Mouse (Mus musculus) neural tube, embryonic 14.5 days (tissue): ENCODE measurements around the gene Agtpbp1. TPM values are rescaled to one million over a fixed set of nuclear protein-coding genes. Genes with fewer than 3 reads are reported as not detected.

ENCODE experiments used
- ATAC-seq: fragments of 200-750 bp; cut with Nextera tagmentation; 2 replicates; pipeline ENCODE4 v1.8.0; 2017; ENCODE audit warnings: low read depth, mild to moderate bottlenecking, moderate TSS enrichment, moderate library complexity
- H3K27ac ChIP-seq: fragments of 300-500 bp; sonication (generic); 2 replicates; pipeline ENCODE4 v1.5.1; 2014; ENCODE audit warnings: low read depth, mild to moderate bottlenecking, control low read depth, low read length, moderate library complexity, mixed read lengths
- H3K27me3 ChIP-seq: fragments of 300-500 bp; sonication (generic); 2 replicates; pipeline ENCODE4 v1.6.1; 2014; ENCODE audit warnings: low read length; ENCODE audit not compliant: control insufficient read depth, insufficient read depth
- H3K36me3 ChIP-seq: fragments of 300-500 bp; sonication (generic); 2 replicates; pipeline ENCODE4 v1.6.1; 2014; ENCODE audit warnings: low read length, mixed read lengths; ENCODE audit not compliant: control insufficient read depth, insufficient read depth
- H3K4me1 ChIP-seq: fragments of 300-500 bp; sonication (generic); 2 replicates; pipeline ENCODE4 v1.6.1; 2014; ENCODE audit warnings: low read length; ENCODE audit not compliant: control insufficient read depth, insufficient read depth
- H3K4me2 ChIP-seq: fragments of 300-500 bp; sonication (generic); 2 replicates; pipeline ENCODE4 v1.6.1; 2014; ENCODE audit warnings: mild to moderate bottlenecking, low read depth, low read length, control low read depth
- H3K4me3 ChIP-seq: fragments of 300-500 bp; sonication (generic); 2 replicates; pipeline ENCODE4 v1.5.1; 2014; ENCODE audit warnings: low read depth, low read length, control low read depth, mixed read lengths
- H3K9ac ChIP-seq: fragments of 300-500 bp; sonication (generic); replicated peaks from 2 replicates; pipeline ENCODE4 v1.6.1; 2014; ENCODE audit warnings: low read depth, mild to moderate bottlenecking, control low read depth, low read length, mixed read lengths
- H3K9me3 ChIP-seq: fragments of 300-500 bp; sonication (generic); 2 replicates; pipeline ENCODE4 v1.6.1; 2016; ENCODE audit warnings: low read length; ENCODE audit not compliant: control insufficient read depth
- WGBS: fragments of 180-500 bp; shearing (Covaris S2); extraction: QIAGEN DNeasy Blood & Tissue Kit; methylation state at CpG from one replicate; pipeline ENCODE4 v1.1.7; 2014; 5-methylcytosine and 5-hydroxymethylcytosine counted together
- polyA plus RNA-seq: library from polyadenylated mRNA; unstranded; fragments of >200 nt; fragmentation: Nextera tagmentation; extraction: Ambion mirVana; gene quantifications from 2 replicates; pipeline ENCODE4 v1.2.1, GENCODE M21; 2014

The Agtpbp1 gene
- polyA plus RNA-seq, 1 experiment from 2014 or later = 112 TPM

DNA sequence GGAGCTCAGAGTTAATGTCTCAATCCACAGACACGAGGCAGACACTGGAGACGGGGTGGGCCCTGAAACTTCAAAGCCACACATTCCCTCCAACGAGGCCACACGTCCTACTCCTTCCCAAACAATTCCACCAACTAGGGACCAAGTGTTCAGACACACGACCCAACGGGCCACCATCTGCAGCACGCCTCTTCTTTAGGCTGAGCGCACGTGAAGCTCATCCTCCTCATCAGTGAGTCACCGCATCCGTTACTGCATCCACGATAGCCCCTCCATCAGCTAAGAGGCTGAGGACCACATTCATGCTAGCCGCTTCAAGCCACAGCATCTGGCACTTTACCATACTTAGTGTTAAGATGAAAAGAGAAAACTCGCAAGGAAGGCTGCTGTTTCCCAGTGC, 107.6 kb downstream of the Agtpbp1 start:
- Histone ChIP-seq H3K4me3 (no peak overlapping the region), H3K27me3 (no peaks in the 10 kb centered on the region), H3K4me1 (no peaks in the 10 kb centered on the region), H3K4me2 (no peak overlapping the region), H3K9me3 (no peaks in the 10 kb centered on the region), H3K36me3 (0 out of 2 replicates have a peak, but pooled peaks cover 9% of the 10 kb centered on the region), H3K9ac (no peak overlapping the region), H3K27ac (no peak overlapping the region)
- no peak for ATAC-seq
- 91% methylated on average over 14 of the region's 14 CpGs for WGBS

DNA sequence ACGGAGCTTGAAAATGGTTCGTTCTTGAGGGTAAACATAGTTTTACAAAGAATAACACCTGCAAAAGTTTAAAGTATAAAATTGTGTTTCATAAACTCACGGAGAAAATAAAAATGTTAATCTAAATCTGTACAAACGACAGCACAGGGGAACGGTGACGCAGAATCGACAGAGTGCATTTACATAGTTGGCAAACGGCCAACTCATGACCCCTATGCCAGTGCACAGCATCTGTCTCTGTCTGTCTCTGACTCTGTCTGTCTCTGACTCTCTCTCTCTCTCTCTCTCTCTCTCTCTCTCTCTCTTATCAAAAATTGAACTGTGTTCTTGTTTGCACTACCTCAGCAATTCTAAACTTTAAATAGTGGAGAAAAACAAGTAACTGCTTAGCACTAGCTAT, 110.1 kb downstream of the Agtpbp1 start:
- peak; percentile 58; the same call in 1 of the 2 replicates for ATAC-seq
- H3K36me3 ChIP-seq = 0 out of 2 replicates have a peak, but pooled peaks cover 9% of the 10 kb centered on the region
- H3K9me3 ChIP-seq = no peaks in the 10 kb centered on the region
- H3K27ac ChIP-seq = no peak overlapping the region
- H3K4me3 ChIP-seq = no peak overlapping the region
- WGBS = 52% methylated on average over 8 of the region's 8 CpGs
- H3K4me1 ChIP-seq = no peaks in the 10 kb centered on the region
- no peaks in the 10 kb centered on the region for H3K27me3 ChIP-seq
- no peak overlapping the region for H3K4me2 ChIP-seq
- H3K9ac ChIP-seq = no peak overlapping the region

DNA sequence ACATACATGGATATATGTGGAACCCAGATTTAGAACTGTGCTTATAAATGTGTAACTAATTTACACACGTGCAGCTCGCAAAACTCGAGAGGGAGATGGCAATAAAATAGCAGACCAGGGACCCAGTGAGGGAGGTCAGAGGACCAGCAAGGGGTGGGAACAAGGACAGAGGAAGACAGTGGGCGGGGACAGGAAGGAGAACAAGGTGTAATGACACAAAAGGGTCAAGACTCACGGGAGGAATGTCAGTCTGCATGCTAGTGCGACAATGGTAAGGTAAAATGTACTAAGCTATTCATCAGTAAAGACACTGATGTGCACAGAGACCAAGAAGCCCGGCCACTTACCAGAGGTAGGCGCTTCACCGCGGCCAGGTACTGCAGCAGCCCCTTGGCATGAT, 111.7 kb downstream of the Agtpbp1 start:
- H3K4me3 ChIP-seq = no peak overlapping the region
- H3K27ac ChIP-seq = no peak overlapping the region
- no peak overlapping the region for H3K9ac ChIP-seq
- 0 out of 2 replicates have a peak, but pooled peaks cover 9% of the 10 kb centered on the region for H3K36me3 ChIP-seq
- H3K4me1 ChIP-seq = no peaks in the 10 kb centered on the region
- no peaks in the 10 kb centered on the region for H3K9me3 ChIP-seq
- no peak for ATAC-seq
- H3K27me3 ChIP-seq = no peaks in the 10 kb centered on the region
- no peak overlapping the region for H3K4me2 ChIP-seq
- 73% methylated on average over 10 of the region's 10 CpGs for WGBS

DNA sequence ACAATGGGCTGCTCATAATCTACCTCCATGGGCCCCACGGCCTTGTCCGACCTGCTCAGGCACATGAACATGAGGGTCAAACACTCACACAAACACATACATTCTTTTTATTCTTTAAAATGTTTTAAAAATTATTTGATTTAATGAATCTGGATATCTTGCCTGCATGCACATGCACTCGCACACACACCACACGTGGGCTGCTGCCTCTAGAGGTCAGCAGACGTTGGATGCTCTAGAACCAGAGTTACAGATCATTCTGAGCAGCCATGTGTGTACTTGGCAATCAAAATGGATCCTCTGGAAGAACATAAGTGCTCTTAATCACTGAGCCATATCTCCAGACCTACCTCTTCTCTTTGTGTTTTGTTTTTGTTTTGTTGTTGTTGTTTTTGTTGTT, 112.8 kb downstream of the Agtpbp1 start:
- H3K36me3 ChIP-seq = 0 out of 2 replicates have a peak, but pooled peaks cover 5% of the 10 kb centered on the region
- no peak overlapping the region for H3K9ac ChIP-seq
- H3K4me1 ChIP-seq = no peaks in the 10 kb centered on the region
- H3K9me3 ChIP-seq = no peaks in the 10 kb centered on the region
- H3K4me3 ChIP-seq = no peak overlapping the region
- ATAC-seq = no peak
- no peak overlapping the region for H3K4me2 ChIP-seq
- H3K27me3 ChIP-seq = no peaks in the 10 kb centered on the region
- WGBS = 78% methylated on average over 5 of the region's 5 CpGs
- H3K27ac ChIP-seq = no peak overlapping the region

DNA sequence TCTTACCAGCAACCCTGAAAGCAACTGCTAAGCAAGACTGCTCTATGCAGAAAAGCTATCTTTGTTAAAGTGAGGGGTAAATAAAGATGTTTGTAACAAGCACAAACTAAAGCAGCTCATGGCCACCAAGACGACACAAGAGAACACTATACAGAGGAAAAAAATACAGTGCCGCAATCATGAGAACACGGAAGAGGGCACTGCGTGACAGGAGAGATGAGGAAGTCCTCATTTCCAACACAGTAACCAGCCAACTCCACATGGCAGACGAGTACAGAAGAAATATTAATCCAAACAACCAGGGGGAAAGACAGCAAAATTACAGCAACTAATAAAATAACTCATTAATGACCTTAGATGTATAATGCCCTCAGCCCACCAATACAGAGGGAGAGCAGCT, 115.3 kb downstream of the Agtpbp1 start:
- Histone ChIP-seq H3K4me3 (no peak overlapping the region), H3K36me3 (0 out of 2 replicates have a peak, but pooled peaks cover 3% of the 10 kb centered on the region), H3K4me2 (no peak overlapping the region), H3K4me1 (no peaks in the 10 kb centered on the region), H3K9me3 (no peaks in the 10 kb centered on the region), H3K27me3 (no peaks in the 10 kb centered on the region), H3K9ac (no peak overlapping the region), H3K27ac (no peak overlapping the region)
- 92% methylated on average over 5 of the region's 5 CpGs for WGBS
- ATAC-seq = no peak

DNA sequence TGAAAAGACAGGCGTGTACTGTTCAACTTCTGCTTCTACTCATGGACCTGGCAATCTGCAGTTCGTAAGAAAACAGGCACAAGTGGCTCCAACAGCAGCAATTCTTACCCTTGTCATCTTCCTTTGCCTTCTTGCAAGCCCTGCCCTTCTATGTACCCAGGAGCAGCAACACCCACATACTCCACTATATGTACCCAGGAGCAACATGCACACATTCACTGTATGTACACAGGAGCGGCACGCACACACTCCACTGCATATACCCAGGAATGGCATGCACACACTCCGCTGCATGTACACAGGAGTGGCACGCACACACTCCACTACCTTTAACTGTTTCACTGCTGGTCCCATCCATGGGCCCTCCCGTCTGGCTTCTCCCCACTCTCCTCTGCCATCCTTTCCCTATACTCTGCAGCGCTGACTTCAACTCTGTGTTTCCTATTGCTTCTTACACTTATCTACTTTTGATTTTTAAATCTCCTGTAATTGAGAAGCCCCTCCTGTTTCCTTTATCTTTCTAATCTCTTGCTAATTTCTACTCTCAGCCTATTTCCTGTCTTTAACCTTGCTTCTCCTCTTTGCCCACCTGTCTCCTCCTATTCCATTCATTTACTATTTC, 116.7 kb downstream of the Agtpbp1 start:
- Histone ChIP-seq H3K4me3 (no peak overlapping the region), H3K9ac (no peak overlapping the region), H3K9me3 (no peaks in the 10 kb centered on the region), H3K36me3 (0 out of 2 replicates have a peak, but pooled peaks cover 4% of the 10 kb centered on the region), H3K4me2 (no peak overlapping the region), H3K27ac (no peak overlapping the region), H3K27me3 (no peaks in the 10 kb centered on the region), H3K4me1 (no peaks in the 10 kb centered on the region)
- no peak for ATAC-seq
- WGBS = 81% methylated on average over 8 of the region's 8 CpGs

DNA sequence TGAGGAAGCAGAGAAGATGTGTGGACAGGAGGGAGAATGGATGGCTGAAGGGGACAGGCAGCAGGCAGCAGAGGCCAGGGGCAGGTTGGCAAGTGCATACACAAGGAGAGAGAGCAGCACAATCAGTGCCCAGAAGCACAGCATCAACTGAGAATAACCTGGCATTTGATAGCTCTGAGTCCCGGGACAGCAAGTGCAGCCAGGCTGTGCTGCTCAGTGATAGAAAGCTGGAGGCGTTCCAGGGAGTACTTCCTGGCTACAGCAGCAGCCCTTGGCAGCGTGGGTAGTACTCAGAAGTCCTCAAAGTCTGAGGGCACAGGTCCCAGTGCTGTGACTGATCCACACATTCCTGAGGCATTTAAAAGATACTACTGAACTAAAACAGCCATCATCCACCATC, 117.4 kb downstream of the Agtpbp1 start:
- Histone ChIP-seq H3K4me3 (no peak overlapping the region), H3K4me2 (no peak overlapping the region), H3K27ac (no peak overlapping the region), H3K9ac (no peak overlapping the region), H3K9me3 (no peaks in the 10 kb centered on the region), H3K36me3 (0 out of 2 replicates have a peak, but pooled peaks cover 3% of the 10 kb centered on the region), H3K4me1 (no peaks in the 10 kb centered on the region), H3K27me3 (no peaks in the 10 kb centered on the region)
- 51% methylated on average over 3 of the region's 3 CpGs for WGBS
- no peak for ATAC-seq

DNA sequence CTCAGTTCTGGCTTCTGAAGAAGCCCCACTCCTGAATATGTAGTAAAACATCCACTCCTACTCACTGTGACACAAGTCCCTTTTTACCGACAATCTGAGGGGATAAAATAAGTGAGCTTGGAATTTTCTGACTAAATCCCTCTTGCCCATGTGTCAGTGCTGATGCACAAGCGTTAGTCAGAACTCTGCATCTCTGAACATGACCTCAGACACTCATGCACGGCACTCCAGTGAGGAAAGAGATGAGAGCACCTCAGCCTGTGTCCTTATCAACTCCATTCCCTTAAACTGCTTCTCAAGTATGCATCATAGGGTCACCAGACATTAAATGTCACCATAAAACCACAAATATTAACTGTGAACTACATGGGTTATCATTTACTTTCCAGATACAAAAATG, 124.1 kb downstream of the Agtpbp1 start:
- H3K27me3 ChIP-seq = no peaks in the 10 kb centered on the region
- H3K27ac ChIP-seq = no peak overlapping the region
- no peaks in the 10 kb centered on the region for H3K4me1 ChIP-seq
- 90% methylated on average over 3 of the region's 3 CpGs for WGBS
- H3K4me2 ChIP-seq = no peak overlapping the region
- no peak for ATAC-seq
- no peaks in the 10 kb centered on the region for H3K9me3 ChIP-seq
- H3K9ac ChIP-seq = no peak overlapping the region
- no peak overlapping the region for H3K4me3 ChIP-seq
- H3K36me3 ChIP-seq = 0 out of 2 replicates have a peak, but pooled peaks cover 3% of the 10 kb centered on the region

DNA sequence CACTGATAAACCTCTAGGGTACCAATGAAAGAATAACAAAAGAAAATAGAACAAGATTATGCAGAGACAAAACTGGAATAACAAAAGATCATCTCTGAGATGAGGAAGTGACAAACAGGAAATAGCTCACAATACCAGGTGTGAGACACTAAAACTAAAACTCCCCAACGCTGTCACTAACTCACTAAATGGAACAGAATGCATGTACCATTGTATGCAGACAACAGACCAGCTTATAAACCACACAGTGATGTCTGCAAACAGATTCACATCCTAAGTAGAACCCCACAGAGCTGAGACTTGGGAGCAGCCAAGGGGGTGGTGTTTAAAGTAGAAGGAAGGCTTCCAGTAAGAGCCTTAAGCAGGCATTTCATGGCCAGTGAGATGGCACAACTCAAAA, 128.8 kb downstream of the Agtpbp1 start:
- Histone ChIP-seq H3K4me3 (no peak overlapping the region), H3K4me1 (no peaks in the 10 kb centered on the region; the same call in 1 of the 2 replicates), H3K27ac (peak overlapping the region; percentile 22; the same call in 1 of the 2 replicates), H3K27me3 (no peaks in the 10 kb centered on the region), H3K9me3 (no peaks in the 10 kb centered on the region), H3K9ac (no peak overlapping the region), H3K36me3 (no peaks in the 10 kb centered on the region), H3K4me2 (no peak overlapping the region)
- no peak for ATAC-seq
- 82% methylated on average over 1 of the region's 1 CpGs for whole genome bisulfite sequencing
